Mouse (Mus musculus): ENCODE measurements around the gene Slc1a5. TPM values are rescaled to one million over a fixed set of nuclear protein-coding genes. Genes with fewer than 3 reads are reported as not detected.
A peak's percentile ranks its signal among the peaks of the same experiment; 100 is the strongest.

Gene Slc1a5
- polyA plus RNA-seq, 1 experiment from 2014 or later: 120 TPM

DNA sequence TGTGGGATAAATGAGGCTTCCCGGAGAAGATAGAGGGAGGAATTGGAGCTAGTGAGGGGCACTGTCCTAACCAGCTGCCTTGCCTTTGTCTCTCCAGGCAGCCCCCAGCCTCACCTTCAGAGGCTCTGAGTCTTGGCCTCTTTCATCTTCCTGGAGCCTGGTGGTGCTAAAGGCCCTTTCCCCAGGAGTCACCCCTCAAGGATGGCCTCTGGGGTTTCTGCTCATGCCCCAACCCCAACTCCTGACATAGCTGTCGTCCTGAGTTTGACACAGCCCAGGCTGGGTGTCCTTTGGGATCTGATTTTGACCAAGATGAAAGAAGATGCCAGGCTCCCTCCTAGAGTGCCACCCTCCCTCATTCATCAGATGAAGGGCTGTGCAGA, 59.0 kb downstream of the Slc1a5 start:
- H3K27ac ChIP-seq (replicated peaks): no peak overlapping the region
- no peak overlapping the region for H3K9ac ChIP-seq
- H3K4me3 ChIP-seq (replicated peaks): no peak overlapping the region
- no peaks in the 10 kb centered on the region for H3K9me3 ChIP-seq (replicated peaks)
- H3K4me2 ChIP-seq: no peak overlapping the region
- no peaks in the 10 kb centered on the region for H3K27me3 ChIP-seq
- ATAC-seq (ENCODE audit: insufficient read depth): no peak
- 84% methylated on average over 2 of the region's 2 CpGs for WGBS (ENCODE audit: insufficient replicate concordance)
- H3K4me1 ChIP-seq (replicated peaks): peaks cover 59% of the 10 kb centered on the region
- peaks cover 56% of the 10 kb centered on the region for H3K36me3 ChIP-seq (replicated peaks)

GRCm38 (mm10) chr7:16841078-16841477, 59.9 kb downstream of the Slc1a5 start:
- 52% methylated on average over 4 of the region's 4 CpGs for WGBS (ENCODE audit: insufficient replicate concordance)
- no peak overlapping the region for H3K9ac ChIP-seq
- no peak overlapping the region for H3K4me3 ChIP-seq (replicated peaks)
- ATAC-seq (ENCODE audit: insufficient read depth): no peak
- H3K9me3 ChIP-seq (replicated peaks): no peaks in the 10 kb centered on the region
- H3K27ac ChIP-seq (replicated peaks): peak overlapping the region; percentile 79; the same call in 1 of the 2 replicates
- H3K36me3 ChIP-seq (replicated peaks): peaks cover 51% of the 10 kb centered on the region
- H3K27me3 ChIP-seq: no peaks in the 10 kb centered on the region
- H3K4me1 ChIP-seq (replicated peaks): peaks cover 67% of the 10 kb centered on the region
- H3K4me2 ChIP-seq: no peak overlapping the region

- WGBS (ENCODE audit: insufficient replicate concordance): 29% methylated on average over 11 of the region's 11 CpGs
- H3K4me2 ChIP-seq: peak overlapping the region; percentile 95
- no peak for ATAC-seq (ENCODE audit: insufficient read depth)
- H3K27ac ChIP-seq (replicated peaks): peak overlapping the region; percentile 79
- no peaks in the 10 kb centered on the region for H3K9me3 ChIP-seq (replicated peaks)
- H3K4me1 ChIP-seq (replicated peaks): peaks cover 67% of the 10 kb centered on the region
- peaks cover 47% of the 10 kb centered on the region for H3K36me3 ChIP-seq (replicated peaks)
- peak overlapping the region; percentile 82; the same call in 1 of the 2 replicates for H3K9ac ChIP-seq
- no peaks in the 10 kb centered on the region for H3K27me3 ChIP-seq
- H3K4me3 ChIP-seq (replicated peaks): peak overlapping the region; percentile 77
Measured at GRCm38 (mm10) chr7:16841561-16842560, 60.7 kb downstream of the Slc1a5 start.

GRCm38 (mm10) chr7:16842645-16843063, 61.5 kb downstream of the Slc1a5 start, which contains the start of gene Prkd2:
Gene Prkd2, plus strand, starts transcription at chr7:16842902.
- peak within 1 kb of the TSS; percentile 79 for H3K27ac ChIP-seq (replicated peaks)
- H3K9ac ChIP-seq: peak within 1 kb of the TSS; percentile 82
- peaks cover 67% of the 10 kb centered on the region for H3K4me1 ChIP-seq (replicated peaks)
- H3K4me3 ChIP-seq (replicated peaks): peak within 1 kb of the TSS; percentile 77
- peak within 1 kb of the TSS; percentile 95 for H3K4me2 ChIP-seq
- H3K36me3 ChIP-seq (replicated peaks): peaks cover 39% of the 10 kb centered on the region
- H3K9me3 ChIP-seq (replicated peaks): no peaks in the 10 kb centered on the region
- peak; percentile 65 for ATAC-seq (ENCODE audit: insufficient read depth)
- under 1% methylated on average over 32 of the region's 32 CpGs for WGBS (ENCODE audit: insufficient replicate concordance)
- H3K27me3 ChIP-seq: no peaks in the 10 kb centered on the region

DNA sequence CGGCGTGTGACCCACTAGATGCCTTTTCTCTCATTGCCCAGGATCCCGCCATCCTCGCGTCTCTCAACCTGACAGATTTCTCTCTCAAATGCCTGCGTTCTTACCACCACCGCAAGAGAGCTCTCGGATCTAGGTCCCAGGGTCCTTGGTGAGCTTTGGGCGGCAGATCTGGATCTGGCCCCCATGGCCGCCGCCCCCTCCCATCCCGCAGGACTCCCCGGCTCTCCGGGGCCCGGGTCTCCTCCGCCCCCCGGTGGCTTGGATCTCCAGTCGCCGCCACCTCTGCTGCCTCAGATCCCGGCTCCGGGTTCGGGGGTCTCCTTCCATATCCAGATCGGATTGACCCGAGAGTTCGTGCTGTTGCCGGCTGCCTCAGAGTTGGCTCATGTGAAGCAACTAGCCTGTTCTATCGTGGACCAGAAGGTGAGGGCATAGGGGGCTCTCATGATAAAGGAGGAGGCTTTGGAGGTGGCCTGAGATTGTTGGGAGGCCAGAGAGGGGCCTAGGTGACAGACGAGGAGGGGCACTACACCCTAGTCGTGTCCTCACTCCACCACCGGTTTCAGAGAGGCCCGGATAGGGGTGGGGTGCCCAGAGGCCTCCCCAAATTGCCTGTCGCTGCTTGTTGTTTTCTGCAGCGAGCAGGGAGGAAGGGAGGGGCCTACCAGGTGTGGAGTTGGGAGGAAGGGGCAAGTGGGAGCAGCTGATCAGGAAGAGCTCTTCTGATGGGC, 62.5 kb downstream of the Slc1a5 start:
- Histone ChIP-seq H3K4me2 (peak overlapping the region; percentile 95), H3K36me3 (replicated peaks) (peaks cover 30% of the 10 kb centered on the region), H3K9me3 (replicated peaks) (no peaks in the 10 kb centered on the region), H3K4me1 (replicated peaks) (peaks cover 61% of the 10 kb centered on the region), H3K9ac (peak overlapping the region; percentile 82), H3K4me3 (replicated peaks) (peak overlapping the region; percentile 77), H3K27me3 (no peaks in the 10 kb centered on the region), H3K27ac (replicated peaks) (peak overlapping the region; percentile 79)
- under 1% methylated on average over 33 of the region's 33 CpGs for WGBS (ENCODE audit: insufficient replicate concordance)
- peak; percentile 37 for ATAC-seq (ENCODE audit: insufficient read depth)

DNA sequence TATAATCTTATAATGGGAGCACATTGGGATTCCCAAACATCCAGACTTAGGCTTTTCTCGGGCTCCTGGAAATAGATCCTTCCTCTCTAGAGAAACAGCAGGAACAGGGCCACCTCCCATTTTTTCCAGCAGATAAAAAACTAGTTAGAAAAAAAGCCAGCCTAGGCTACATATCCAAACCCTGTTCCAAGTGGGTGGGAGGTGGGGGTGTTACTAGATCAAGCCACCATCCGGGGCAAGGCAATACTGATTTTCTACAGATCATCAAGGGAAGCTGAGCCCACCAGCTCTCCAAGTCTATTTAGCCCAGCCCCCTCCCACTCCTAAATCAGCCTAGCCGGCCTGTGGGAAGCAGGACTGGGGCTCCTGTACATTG, 63.5 kb downstream of the Slc1a5 start:
- H3K9me3 ChIP-seq (replicated peaks): no peaks in the 10 kb centered on the region
- H3K27ac ChIP-seq (replicated peaks): peak overlapping the region; percentile 56
- H3K27me3 ChIP-seq: no peaks in the 10 kb centered on the region
- 9% methylated on average over 3 of the region's 3 CpGs for WGBS (ENCODE audit: insufficient replicate concordance)
- H3K36me3 ChIP-seq (replicated peaks): peaks cover 24% of the 10 kb centered on the region
- H3K4me2 ChIP-seq: peak overlapping the region; percentile 95
- peak overlapping the region; percentile 59 for H3K9ac ChIP-seq
- peaks cover 56% of the 10 kb centered on the region for H3K4me1 ChIP-seq (replicated peaks)
- no peak for ATAC-seq (ENCODE audit: insufficient read depth)
- H3K4me3 ChIP-seq (replicated peaks): peak overlapping the region; percentile 77

DNA sequence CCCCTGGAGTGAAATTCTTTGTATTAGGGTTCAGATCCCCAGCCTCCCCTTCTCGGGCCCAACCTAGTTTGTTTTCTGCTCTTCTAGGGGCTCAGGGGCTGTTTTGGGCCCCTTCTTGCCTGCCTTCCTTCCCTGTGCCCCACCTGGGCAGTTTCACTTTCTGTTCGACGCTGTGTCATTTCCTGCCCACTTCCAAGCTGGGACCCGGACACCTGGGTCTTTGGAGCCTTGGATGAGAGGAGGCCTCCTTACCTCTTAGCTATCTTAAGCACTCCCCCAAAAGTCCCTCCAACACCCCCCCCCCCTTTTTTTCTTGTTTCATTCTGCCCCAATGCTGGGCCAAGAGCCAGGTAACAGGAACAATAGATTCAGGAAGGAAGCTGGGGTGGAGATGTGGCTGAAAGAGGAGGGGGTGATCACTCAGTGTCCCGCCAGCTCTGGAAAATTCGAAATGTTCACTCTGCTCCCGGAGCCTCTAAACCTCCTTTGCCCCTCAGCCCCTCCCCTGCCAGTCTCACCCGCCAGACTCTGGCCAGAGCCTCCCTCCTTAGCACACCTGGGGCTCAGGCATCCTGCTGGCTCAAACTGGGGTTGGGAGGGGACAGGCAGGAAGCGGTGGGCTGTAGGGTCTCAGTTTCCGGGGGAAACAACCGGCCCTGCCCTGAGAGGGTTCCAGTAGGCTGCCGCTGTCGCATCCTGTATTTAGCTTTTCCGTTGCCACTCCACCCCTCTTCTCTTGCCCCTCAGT, 64.1 kb downstream of the Slc1a5 start:
- peak overlapping the region; percentile 59 for H3K9ac ChIP-seq
- H3K27me3 ChIP-seq: no peaks in the 10 kb centered on the region
- 10% methylated on average over 14 of the region's 14 CpGs for WGBS (ENCODE audit: insufficient replicate concordance)
- peak overlapping the region; percentile 95 for H3K4me2 ChIP-seq
- H3K27ac ChIP-seq (replicated peaks): peak overlapping the region; percentile 56
- peaks cover 24% of the 10 kb centered on the region for H3K36me3 ChIP-seq (replicated peaks)
- peak overlapping the region; percentile 77 for H3K4me3 ChIP-seq (replicated peaks)
- H3K9me3 ChIP-seq (replicated peaks): no peaks in the 10 kb centered on the region
- ATAC-seq (ENCODE audit: insufficient read depth): no peak
- peaks cover 55% of the 10 kb centered on the region for H3K4me1 ChIP-seq (replicated peaks)

- 23% methylated on average over 10 of the region's 10 CpGs for WGBS (ENCODE audit: insufficient replicate concordance)
- H3K9ac ChIP-seq: peak overlapping the region; percentile 59
- H3K27ac ChIP-seq (replicated peaks): peak overlapping the region; percentile 30
- peak overlapping the region; percentile 95 for H3K4me2 ChIP-seq
- H3K36me3 ChIP-seq (replicated peaks): peaks cover 24% of the 10 kb centered on the region
- H3K4me1 ChIP-seq (replicated peaks): peaks cover 49% of the 10 kb centered on the region
- H3K4me3 ChIP-seq (replicated peaks): peak overlapping the region; percentile 77
- no peak for ATAC-seq (ENCODE audit: insufficient read depth)
- H3K27me3 ChIP-seq: no peaks in the 10 kb centered on the region
- H3K9me3 ChIP-seq (replicated peaks): no peaks in the 10 kb centered on the region
Measured at GRCm38 (mm10) chr7:16845820-16846167, 64.7 kb downstream of the Slc1a5 start.

GRCm38 (mm10) chr7:16846775-16847174, 65.6 kb downstream of the Slc1a5 start:
- H3K27ac ChIP-seq (replicated peaks): no peak overlapping the region
- 80% methylated on average over 5 of the region's 5 CpGs for WGBS (ENCODE audit: insufficient replicate concordance)
- H3K9me3 ChIP-seq (replicated peaks): no peaks in the 10 kb centered on the region
- no peak overlapping the region for H3K4me3 ChIP-seq (replicated peaks)
- H3K9ac ChIP-seq: no peak overlapping the region
- no peak for ATAC-seq (ENCODE audit: insufficient read depth)
- H3K4me1 ChIP-seq (replicated peaks): peaks cover 39% of the 10 kb centered on the region
- no peaks in the 10 kb centered on the region for H3K27me3 ChIP-seq
- H3K4me2 ChIP-seq: no peak overlapping the region
- peaks cover 17% of the 10 kb centered on the region for H3K36me3 ChIP-seq (replicated peaks)

DNA sequence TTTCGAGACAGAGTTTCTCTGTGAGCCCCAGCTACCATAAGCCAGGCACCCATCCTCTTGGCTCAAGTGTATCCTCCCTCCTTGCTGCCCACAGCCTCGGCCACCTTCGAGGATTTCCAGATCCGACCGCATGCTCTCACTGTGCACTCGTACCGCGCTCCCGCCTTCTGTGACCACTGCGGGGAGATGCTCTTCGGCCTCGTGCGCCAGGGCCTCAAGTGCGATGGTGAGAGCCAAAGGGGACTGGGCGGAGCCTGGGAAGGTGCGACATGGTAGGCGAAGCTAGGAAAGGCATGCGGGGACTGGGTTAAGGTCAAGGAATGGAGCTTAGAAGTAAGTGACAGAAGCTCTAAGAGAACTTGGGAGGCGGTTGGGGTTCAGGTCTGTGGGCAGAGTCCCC, 66.4 kb downstream of the Slc1a5 start:
- Histone ChIP-seq H3K4me1 (replicated peaks) (peaks cover 32% of the 10 kb centered on the region), H3K9ac (no peak overlapping the region), H3K27ac (replicated peaks) (no peak overlapping the region), H3K4me3 (replicated peaks) (no peak overlapping the region), H3K27me3 (no peaks in the 10 kb centered on the region), H3K36me3 (replicated peaks) (peaks cover 17% of the 10 kb centered on the region), H3K4me2 (no peak overlapping the region), H3K9me3 (replicated peaks) (no peaks in the 10 kb centered on the region)
- 81% methylated on average over 19 of the region's 19 CpGs for WGBS (ENCODE audit: insufficient replicate concordance)
- no peak for ATAC-seq (ENCODE audit: insufficient read depth)

Measured in liver, embryonic 15.5 days (tissue).